Mouse (Mus musculus): ENCODE measurements around the gene Ninl. TPM values are rescaled to one million over a fixed set of nuclear protein-coding genes. Genes with fewer than 3 reads are reported as not detected.

Gene Ninl
- polyA plus RNA-seq, 1 experiment: 0.40 TPM

GRCm38 (mm10) chr2:150929156-150929555, 110.0 kb downstream of the Ninl start:
- WGBS: 96% methylated on average over 6 of the region's 6 CpGs
- no peaks in the 10 kb centered on the region for H3K36me3 ChIP-seq (ENCODE audit: control insufficient read depth, insufficient read depth, low read length)
- no peak for DNase-seq
- no peaks in the 10 kb centered on the region for H3K4me1 ChIP-seq (replicated peaks; ENCODE audit: control insufficient read depth, insufficient read depth, low read length)
- TF ChIP-seq POLR2A (IDR thresholded peaks at IDR 0.05; ENCODE audit: control insufficient read depth, extremely low read depth, insufficient read depth, low read length, poor library complexity) (no peak), CTCF (IDR thresholded peaks at IDR 0.05; ENCODE audit: borderline replicate concordance, control insufficient read depth, extremely low read depth, insufficient read depth, low read length, poor library complexity) (no peak)
- no peak overlapping the region for H3K27ac ChIP-seq (ENCODE audit: control insufficient read depth, insufficient read depth, low read length)
- H3K4me3 ChIP-seq (ENCODE audit: control insufficient read depth, insufficient read depth, low read length): no peak overlapping the region
- H3K27me3 ChIP-seq (ENCODE audit: control insufficient read depth, insufficient read depth, low read length): no peaks in the 10 kb centered on the region

- 96% methylated on average over 11 of the region's 11 CpGs for WGBS
- DNase-seq: no peak
- no peaks in the 10 kb centered on the region for H3K4me1 ChIP-seq (replicated peaks; ENCODE audit: control insufficient read depth, insufficient read depth, low read length)
- no peak overlapping the region for H3K4me3 ChIP-seq (ENCODE audit: control insufficient read depth, insufficient read depth, low read length)
- H3K27me3 ChIP-seq (ENCODE audit: control insufficient read depth, insufficient read depth, low read length): no peaks in the 10 kb centered on the region
- H3K27ac ChIP-seq (ENCODE audit: control insufficient read depth, insufficient read depth, low read length): no peak overlapping the region
- peaks cover 4% of the 10 kb centered on the region; the same call in 1 of the 2 replicates for H3K36me3 ChIP-seq (ENCODE audit: control insufficient read depth, insufficient read depth, low read length)
- no peak for TF ChIP-seq CTCF (IDR thresholded peaks at IDR 0.05; ENCODE audit: borderline replicate concordance, control insufficient read depth, extremely low read depth, insufficient read depth, low read length, poor library complexity)
- TF ChIP-seq POLR2A (IDR thresholded peaks at IDR 0.05; ENCODE audit: control insufficient read depth, extremely low read depth, insufficient read depth, low read length, poor library complexity): no peak
Measured at GRCm38 (mm10) chr2:150927038-150927720, 112.0 kb downstream of the Ninl start.

- Histone ChIP-seq H3K4me1 (replicated peaks; ENCODE audit: control insufficient read depth, insufficient read depth, low read length) (no peaks in the 10 kb centered on the region), H3K36me3 (ENCODE audit: control insufficient read depth, insufficient read depth, low read length) (peaks cover 4% of the 10 kb centered on the region; the same call in 1 of the 2 replicates), H3K27me3 (ENCODE audit: control insufficient read depth, insufficient read depth, low read length) (no peaks in the 10 kb centered on the region), H3K4me3 (ENCODE audit: control insufficient read depth, insufficient read depth, low read length) (no peak overlapping the region), H3K27ac (ENCODE audit: control insufficient read depth, insufficient read depth, low read length) (no peak overlapping the region)
- 97% methylated on average over 7 of the region's 7 CpGs for WGBS
- no peak for DNase-seq
- no peak for TF ChIP-seq CTCF (IDR thresholded peaks at IDR 0.05; ENCODE audit: borderline replicate concordance, control insufficient read depth, extremely low read depth, insufficient read depth, low read length, poor library complexity)
- TF ChIP-seq POLR2A (IDR thresholded peaks at IDR 0.05; ENCODE audit: control insufficient read depth, extremely low read depth, insufficient read depth, low read length, poor library complexity): no peak
Measured at GRCm38 (mm10) chr2:150923505-150923904, 115.7 kb downstream of the Ninl start.

GRCm38 (mm10) chr2:150923026-150923425, 116.2 kb downstream of the Ninl start:
- no peaks in the 10 kb centered on the region for H3K4me1 ChIP-seq (replicated peaks; ENCODE audit: control insufficient read depth, insufficient read depth, low read length)
- no peak for TF ChIP-seq POLR2A (IDR thresholded peaks at IDR 0.05; ENCODE audit: control insufficient read depth, extremely low read depth, insufficient read depth, low read length, poor library complexity)
- TF ChIP-seq CTCF (IDR thresholded peaks at IDR 0.05; ENCODE audit: borderline replicate concordance, control insufficient read depth, extremely low read depth, insufficient read depth, low read length, poor library complexity): no peak
- H3K27me3 ChIP-seq (ENCODE audit: control insufficient read depth, insufficient read depth, low read length): no peaks in the 10 kb centered on the region
- H3K36me3 ChIP-seq (ENCODE audit: control insufficient read depth, insufficient read depth, low read length): peaks cover 4% of the 10 kb centered on the region; the same call in 1 of the 2 replicates
- DNase-seq: no peak
- 93% methylated on average over 3 of the region's 3 CpGs for WGBS
- no peak overlapping the region for H3K4me3 ChIP-seq (ENCODE audit: control insufficient read depth, insufficient read depth, low read length)
- no peak overlapping the region for H3K27ac ChIP-seq (ENCODE audit: control insufficient read depth, insufficient read depth, low read length)

- WGBS: 94% methylated on average over 4 of the region's 4 CpGs
- Histone ChIP-seq H3K27me3 (ENCODE audit: control insufficient read depth, insufficient read depth, low read length) (no peaks in the 10 kb centered on the region), H3K4me1 (replicated peaks; ENCODE audit: control insufficient read depth, insufficient read depth, low read length) (no peaks in the 10 kb centered on the region), H3K36me3 (ENCODE audit: control insufficient read depth, insufficient read depth, low read length) (peaks cover 4% of the 10 kb centered on the region; the same call in 1 of the 2 replicates), H3K4me3 (ENCODE audit: control insufficient read depth, insufficient read depth, low read length) (no peak overlapping the region), H3K27ac (ENCODE audit: control insufficient read depth, insufficient read depth, low read length) (no peak overlapping the region)
- TF ChIP-seq POLR2A (IDR thresholded peaks at IDR 0.05; ENCODE audit: control insufficient read depth, extremely low read depth, insufficient read depth, low read length, poor library complexity) (no peak), CTCF (IDR thresholded peaks at IDR 0.05; ENCODE audit: borderline replicate concordance, control insufficient read depth, extremely low read depth, insufficient read depth, low read length, poor library complexity) (no peak)
- DNase-seq: no peak
Measured at GRCm38 (mm10) chr2:150922165-150922564, 117.0 kb downstream of the Ninl start.

- no peak for DNase-seq
- Histone ChIP-seq H3K36me3 (ENCODE audit: control insufficient read depth, insufficient read depth, low read length) (peaks cover 4% of the 10 kb centered on the region; the same call in 1 of the 2 replicates), H3K4me3 (ENCODE audit: control insufficient read depth, insufficient read depth, low read length) (no peak overlapping the region), H3K27ac (ENCODE audit: control insufficient read depth, insufficient read depth, low read length) (no peak overlapping the region), H3K4me1 (replicated peaks; ENCODE audit: control insufficient read depth, insufficient read depth, low read length) (no peaks in the 10 kb centered on the region), H3K27me3 (ENCODE audit: control insufficient read depth, insufficient read depth, low read length) (no peaks in the 10 kb centered on the region)
- 87% methylated on average over 6 of the region's 6 CpGs for WGBS
- TF ChIP-seq CTCF (IDR thresholded peaks at IDR 0.05; ENCODE audit: borderline replicate concordance, control insufficient read depth, extremely low read depth, insufficient read depth, low read length, poor library complexity): no peak
- no peak for TF ChIP-seq POLR2A (IDR thresholded peaks at IDR 0.05; ENCODE audit: control insufficient read depth, extremely low read depth, insufficient read depth, low read length, poor library complexity)
Measured at GRCm38 (mm10) chr2:150921697-150922096, 117.5 kb downstream of the Ninl start.
